ENCODE assay signal across 9 mouse cellular contexts in the genomic region with DNA sequence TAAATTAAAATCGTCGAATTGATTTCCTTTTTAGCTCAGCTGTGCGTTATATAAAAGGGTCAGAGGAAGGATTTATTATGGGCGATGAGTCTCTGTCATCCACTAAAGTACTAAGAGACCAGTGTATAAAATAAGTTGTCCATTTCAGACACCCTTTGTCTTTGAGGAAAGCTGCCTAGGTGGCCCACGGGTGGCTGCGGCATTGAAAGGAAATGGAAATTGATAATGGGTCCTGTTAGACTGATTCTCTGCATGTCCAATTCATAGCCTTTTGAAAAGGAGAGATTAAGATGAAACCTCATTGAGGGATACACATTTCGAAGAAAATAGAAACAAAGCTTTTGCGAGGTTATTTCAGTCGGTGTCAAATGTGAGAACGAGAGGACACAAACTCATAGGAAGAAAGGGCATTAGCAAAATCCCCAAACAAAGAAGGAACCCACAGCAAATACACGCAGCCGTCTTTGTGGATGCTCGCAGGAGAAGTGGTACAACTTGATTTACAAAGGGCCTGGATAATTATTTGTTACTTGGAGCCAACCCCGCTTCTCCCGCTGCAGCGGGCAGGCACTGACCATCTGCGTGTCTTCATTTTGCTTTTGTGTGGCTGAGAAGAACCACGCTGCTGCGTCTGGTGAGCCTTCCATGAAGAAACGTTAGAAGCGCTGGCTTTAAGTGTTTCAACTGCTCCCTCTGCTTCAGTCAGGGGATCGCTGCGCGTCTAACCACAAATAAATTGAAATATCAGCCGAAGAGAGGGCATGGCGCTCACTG.
A peak's percentile ranks its signal among the peaks of the same experiment; 100 is the strongest.
DNase-seq lines count a peak whose midpoint lies in the region; ATAC-seq and TF ChIP-seq lines count a peak whose summit lies in the region.
"Had no signal": no experiment of that assay in that cellular context is flagged by ENCODE, and none has a peak within 500 bp of the region (broad histone marks: within the 10 kb centered on the region; RNA-seq: fewer than 3 reads in every experiment).

No protein-coding gene starts in this region.

- H3K36me3 ChIP-seq in testis, adult 2 months (ENCODE audit: control insufficient read depth, insufficient read depth, low read length): no peaks in the 10 kb centered on the region
- no peaks in the 10 kb centered on the region for H3K36me3 ChIP-seq in midbrain, embryonic 12.5 days

- intact Hi-C loops in gastrocnemius, adult 2 months (cut with DNase I): no loop called here

- peak overlapping the region; percentile 49 for H3K4me2 ChIP-seq in midbrain, embryonic 12.5 days (replicated peaks)

- peak overlapping the region; percentile 26; the same call in 1 of the 2 replicates for H3K9ac ChIP-seq in midbrain, embryonic 12.5 days (replicated peaks)
- H3K9ac ChIP-seq: liver, embryonic 14.5 days had no signal

- TF ChIP-seq POLR2A in testis, adult 2 months (IDR thresholded peaks at IDR 0.05; ENCODE audit: control insufficient read depth, low read depth, low read length): no peak

- no peaks in the 10 kb centered on the region for H3K27me3 ChIP-seq in testis, adult 2 months (ENCODE audit: control insufficient read depth, insufficient read depth, low read length)
- H3K27me3 ChIP-seq in midbrain, embryonic 12.5 days: peaks cover 46% of the 10 kb centered on the region

- no peaks in the 10 kb centered on the region for H3K4me1 ChIP-seq in testis, adult 2 months (ENCODE audit: control insufficient read depth, insufficient read depth, low read length)
- H3K4me1 ChIP-seq in midbrain, embryonic 12.5 days: peaks cover 14% of the 10 kb centered on the region

- no peak for TF ChIP-seq CTCF in testis, adult 2 months (IDR thresholded peaks at IDR 0.05; ENCODE audit: control insufficient read depth, insufficient read depth, insufficient replicate concordance, low read depth, low read length)
- TF ChIP-seq CTCF in gastrocnemius, adult 2 months (IDR thresholded peaks at IDR 0.05): no peak

- ATAC-seq in cerebellum, adult (ENCODE audit: insufficient number of reproducible peaks, low FRiP score, low TSS enrichment): 0 out of 2 replicates have a peak, but pooled peaks have one; percentile 51
- peak; percentile 87 for ATAC-seq in midbrain, embryonic 12.5 days (ENCODE audit: low FRiP score, low read depth)

- H3K27ac ChIP-seq in testis, adult 2 months (ENCODE audit: control insufficient read depth, insufficient read depth, low read depth, low read length): no peak overlapping the region
- peak overlapping the region; percentile 76 for H3K27ac ChIP-seq in midbrain, embryonic 12.5 days (replicated peaks)
- no peak overlapping the region for H3K27ac ChIP-seq in gastrocnemius, adult 2 months
- H3K27ac ChIP-seq: liver, embryonic 14.5 days had no signal

- WGBS in midbrain, embryonic 12.5 days: 14% methylated on average over 26 of the region's 26 CpGs

- DNase-seq in cerebellum, adult 8-10 months: no peak
- DNase-seq in testis, postnatal 10 days (ENCODE audit: low spot score): no peak
- no peak for DNase-seq in urinary bladder, postnatal 25 days (ENCODE audit: low spot score)
- DNase-seq in gastrocnemius, adult 2 months: no peak
- no peak for DNase-seq in frontal cortex, postnatal 10 days (ENCODE audit: low spot score in 2 of 2)

- H3K9me3 ChIP-seq in midbrain, embryonic 12.5 days: no peaks in the 10 kb centered on the region

- H3K4me3 ChIP-seq in testis, adult 2 months (ENCODE audit: control insufficient read depth, low read depth, low read length): peak overlapping the region; percentile 7; the same call in 1 of the 2 replicates
- peak overlapping the region; percentile 26 for H3K4me3 ChIP-seq in midbrain, embryonic 12.5 days
- no peak overlapping the region for H3K4me3 ChIP-seq in gastrocnemius, adult 2 months
